Mouse (Mus musculus) fat pad, adult 2 months (tissue): Measurements from ENCODE around the gene Lysmd4.
"Not testable (repeated sequence)": the region's sequence is repeated elsewhere in the genome, so short reads cannot be mapped to it uniquely, and the experiment has no call there.

ENCODE experiments used
- DNase-seq: peaks from one replicate; pipeline ENCODE4 v3.0.0-alpha.2; 2011; ENCODE audit warnings: low read depth, low spot score; ENCODE audit errors: extremely low read depth

Lysmd4 gene

DNA sequence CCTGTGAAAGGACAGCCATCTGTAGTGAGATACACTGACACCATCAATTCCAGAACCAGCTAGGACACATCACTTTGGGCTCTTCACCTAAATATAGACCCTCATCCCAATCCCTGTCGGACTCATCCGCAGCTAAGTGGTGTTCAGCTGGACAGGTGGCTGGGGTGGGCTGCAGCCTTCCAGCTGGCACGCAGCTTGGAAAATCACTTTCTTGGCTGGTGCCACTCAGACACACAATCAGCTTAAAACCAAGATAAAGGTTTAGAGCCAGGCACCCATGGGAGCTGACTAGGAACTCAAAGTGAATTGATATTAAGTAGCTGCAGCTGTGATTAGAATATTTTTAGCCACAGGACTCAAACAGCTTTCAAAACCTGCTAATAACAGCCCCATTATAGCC lies 7.9 kb downstream of the Lysmd4 start:
- no peak for DNase-seq

DNA sequence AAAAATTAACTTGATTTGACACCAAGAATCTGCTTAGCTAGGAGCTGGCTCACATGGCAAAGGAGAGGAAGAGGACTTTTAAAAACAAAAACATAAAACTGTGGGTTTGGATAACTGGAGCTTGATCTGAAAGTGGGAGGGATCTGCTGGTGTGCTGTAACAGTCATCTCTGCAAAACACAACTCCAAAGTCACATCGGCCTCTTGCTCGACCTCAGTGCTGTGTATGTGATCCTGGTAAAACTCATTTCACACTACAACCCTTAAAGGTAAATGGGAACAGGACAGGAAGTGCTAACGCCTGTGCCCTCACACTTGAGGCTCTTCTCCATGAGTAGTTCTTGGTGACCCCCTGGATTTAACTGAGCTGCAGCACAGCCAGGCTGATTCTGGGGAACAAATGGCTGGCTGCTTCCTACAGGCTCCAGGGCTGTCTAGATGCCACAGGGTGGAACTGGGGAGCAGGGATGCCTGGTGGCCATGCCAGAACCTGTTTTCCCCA lies 8.3 kb downstream of the Lysmd4 start:
- no peak for DNase-seq

DNA sequence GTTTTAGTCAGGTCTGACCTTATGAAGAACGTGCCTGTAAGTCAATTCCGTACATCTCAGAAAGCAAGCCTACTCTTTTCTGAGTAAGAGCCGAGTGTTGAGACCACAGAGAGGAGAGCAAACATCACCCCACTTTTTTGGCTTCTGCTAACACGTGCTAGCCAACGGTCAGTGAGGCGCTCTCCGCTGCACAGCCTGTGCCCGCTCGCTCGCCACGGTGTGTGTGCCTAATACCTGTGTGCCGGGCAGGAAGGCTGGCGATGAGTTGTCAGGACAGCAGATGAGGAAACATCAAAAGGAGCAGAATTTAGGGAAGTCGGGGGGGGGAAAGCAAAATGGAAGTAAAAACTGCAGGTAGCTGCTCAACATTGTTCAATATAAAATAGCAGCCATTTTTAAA lies 10.2 kb downstream of the Lysmd4 start:
- no peak for DNase-seq

DNA sequence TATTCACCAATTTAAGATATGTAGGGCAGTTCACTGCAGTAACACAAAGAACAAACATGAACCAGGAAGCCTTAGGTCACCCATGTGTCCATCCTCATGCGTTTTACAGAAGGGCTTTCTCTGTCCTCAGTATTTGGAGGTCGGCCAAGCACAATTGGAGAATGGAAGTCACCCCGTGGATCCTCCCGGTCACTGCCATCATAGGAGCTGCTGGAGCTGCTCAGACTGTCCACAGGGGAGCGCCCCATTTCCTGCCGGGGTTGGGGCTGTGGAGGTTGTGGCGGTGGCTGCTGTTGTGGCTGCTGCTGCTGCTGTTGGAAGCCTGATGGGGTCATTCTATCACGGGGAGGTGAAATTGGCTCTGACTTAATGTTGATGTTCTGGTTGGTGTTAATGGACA lies 12.5 kb downstream of the Lysmd4 start:
- DNase-seq, result no peak

DNA sequence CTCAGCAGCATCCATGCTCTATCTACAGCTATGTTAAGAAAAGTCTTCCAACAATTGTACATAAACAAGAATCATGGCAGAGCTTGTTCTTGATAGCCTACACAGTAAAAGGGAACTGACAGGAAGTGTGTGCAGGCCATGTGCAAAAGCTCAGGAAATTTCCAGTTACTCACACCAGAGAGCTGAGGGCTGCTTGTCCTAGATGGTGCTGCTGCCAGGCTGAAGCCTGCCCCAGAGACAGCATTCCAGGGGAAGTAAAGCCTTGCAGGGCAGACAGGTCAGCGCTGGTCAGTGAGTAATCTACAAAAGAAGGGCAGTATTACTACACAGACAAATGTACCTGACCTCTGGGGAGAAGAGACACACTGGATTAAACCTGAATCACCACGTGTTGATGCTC lies 14.0 kb downstream of the Lysmd4 start:
- no peak for DNase-seq

DNA sequence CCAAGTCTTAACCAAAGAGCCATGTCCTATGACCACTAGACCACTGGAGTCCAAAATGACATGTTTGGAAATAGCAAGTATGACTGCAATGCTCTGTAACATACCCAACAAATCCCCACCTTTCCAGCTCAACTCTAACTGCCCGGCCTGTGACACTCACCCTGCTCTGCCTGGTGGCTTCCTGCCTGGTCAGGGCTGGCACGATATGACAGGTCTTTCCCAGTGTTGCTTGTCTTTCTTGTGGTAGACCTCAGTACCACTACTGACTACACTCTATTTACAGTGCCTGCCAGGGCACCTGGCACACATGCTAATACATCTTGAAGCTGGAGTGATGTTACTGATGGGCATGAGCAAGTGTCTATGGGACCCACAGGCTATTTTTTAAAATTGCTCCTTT lies 15.4 kb downstream of the Lysmd4 start:
- no peak for DNase-seq

DNA sequence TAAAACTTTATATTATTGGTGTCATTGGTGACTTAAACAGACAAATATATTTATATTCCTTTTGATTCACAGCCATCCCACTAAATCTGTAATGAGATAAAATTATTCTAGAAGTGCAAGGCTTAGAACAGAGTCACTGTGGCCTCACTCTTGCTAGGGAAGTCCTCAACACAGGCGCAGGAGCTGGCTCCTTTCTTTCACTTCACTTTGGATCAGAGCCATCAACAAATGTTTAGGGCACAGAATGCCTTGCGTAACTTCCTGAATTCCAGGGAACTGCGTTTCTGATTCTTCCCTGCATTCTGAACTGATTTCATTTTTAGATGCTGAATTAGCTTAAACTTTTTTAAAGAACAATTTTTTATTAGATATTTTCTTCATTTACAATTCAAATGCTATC lies 19.6 kb downstream of the Lysmd4 start:
- DNase-seq, result no peak

DNA sequence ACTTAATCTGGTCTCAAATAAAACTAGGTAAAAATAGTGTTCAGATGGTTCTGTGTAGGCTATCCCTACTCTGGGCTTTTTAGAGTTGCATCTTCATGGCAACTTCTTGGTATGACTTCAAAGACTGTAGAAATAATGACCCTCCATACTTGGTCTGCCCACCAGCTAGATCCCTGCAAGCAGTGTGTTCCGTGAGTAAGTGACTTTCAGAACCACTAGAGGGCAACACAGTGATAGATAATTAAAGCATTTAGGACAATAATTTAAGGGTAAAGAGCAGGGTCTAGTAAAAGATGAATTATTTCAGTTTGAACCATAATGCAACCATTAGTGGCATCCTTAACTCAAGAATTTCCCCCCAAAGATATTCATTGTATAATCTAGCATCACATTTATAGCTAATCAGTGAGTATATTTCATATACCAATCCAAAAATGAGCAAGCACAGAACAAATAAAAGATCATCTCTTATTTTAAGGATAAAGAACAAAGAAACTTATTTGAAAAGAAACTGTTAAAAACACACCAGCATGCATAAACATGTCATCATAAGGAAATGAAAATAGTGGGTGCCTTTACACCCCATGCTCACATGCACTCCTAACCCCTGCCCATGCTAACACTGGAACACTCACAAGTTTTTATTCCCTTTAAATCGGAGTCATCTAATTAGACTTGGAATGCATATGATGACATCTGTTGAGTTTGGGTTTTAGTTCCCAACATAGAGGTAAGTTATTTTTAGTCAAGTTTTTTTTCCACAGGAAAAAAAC lies 21.0 kb downstream of the Lysmd4 start:
- no peak for DNase-seq

DNA sequence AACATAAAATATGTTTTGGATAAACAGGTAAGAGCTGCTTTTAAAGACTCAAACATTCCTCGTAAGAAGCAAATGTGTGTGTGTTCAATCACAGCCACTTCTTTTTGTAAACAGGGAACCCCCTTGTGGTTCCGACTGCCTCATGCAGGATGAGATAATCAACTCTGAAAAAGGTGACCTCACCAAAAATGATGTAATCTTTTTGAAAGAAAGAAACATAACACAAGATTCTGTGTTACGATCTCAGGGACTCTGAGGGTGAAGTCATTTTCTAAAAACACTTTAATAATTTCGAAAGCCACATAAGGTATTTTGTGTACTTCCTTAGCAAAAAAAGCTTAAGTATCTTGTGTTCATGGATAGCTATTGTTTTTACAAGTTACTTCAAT lies 21.5 kb downstream of the Lysmd4 start:
- DNase-seq, result no peak

DNA sequence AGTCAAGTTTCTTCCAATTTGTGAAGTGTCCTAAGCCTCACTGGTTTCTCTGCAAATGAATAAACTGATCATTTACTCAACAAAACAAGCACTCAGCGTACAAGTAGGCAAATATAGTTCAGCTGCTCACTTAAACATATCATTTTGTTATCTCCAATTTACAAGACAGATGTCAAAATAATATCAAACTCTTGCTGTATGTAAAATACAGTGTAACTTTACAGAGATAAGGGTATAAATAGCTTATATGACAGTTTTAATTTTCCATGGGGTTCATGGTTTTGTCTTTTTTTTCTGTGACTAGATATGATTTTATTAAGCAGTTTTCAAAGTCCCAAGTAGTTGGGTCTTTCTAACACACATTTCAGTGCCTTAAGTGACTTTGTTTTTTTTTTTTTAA lies 22.9 kb downstream of the Lysmd4 start:
- no peak for DNase-seq

DNA sequence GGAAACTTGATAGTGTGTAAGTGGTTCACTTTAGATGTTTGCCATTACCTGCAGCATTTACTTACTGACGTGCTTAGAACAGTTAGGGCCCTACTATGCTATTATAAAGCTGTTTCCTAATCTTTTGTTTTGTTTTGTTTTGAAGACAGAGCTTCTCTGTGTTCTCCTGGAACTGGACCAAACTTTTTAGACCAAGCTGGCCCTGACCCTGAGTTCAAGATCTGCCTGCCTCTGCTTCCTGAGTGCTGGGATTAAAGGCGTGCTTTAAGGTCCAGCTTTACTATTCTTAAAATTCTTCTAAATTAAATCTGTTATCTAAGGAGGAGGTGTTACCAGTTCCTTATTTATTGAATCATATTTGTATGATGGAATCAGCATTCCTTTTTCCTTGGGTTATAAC lies 23.7 kb downstream of the Lysmd4 start:
- no peak for DNase-seq

DNA sequence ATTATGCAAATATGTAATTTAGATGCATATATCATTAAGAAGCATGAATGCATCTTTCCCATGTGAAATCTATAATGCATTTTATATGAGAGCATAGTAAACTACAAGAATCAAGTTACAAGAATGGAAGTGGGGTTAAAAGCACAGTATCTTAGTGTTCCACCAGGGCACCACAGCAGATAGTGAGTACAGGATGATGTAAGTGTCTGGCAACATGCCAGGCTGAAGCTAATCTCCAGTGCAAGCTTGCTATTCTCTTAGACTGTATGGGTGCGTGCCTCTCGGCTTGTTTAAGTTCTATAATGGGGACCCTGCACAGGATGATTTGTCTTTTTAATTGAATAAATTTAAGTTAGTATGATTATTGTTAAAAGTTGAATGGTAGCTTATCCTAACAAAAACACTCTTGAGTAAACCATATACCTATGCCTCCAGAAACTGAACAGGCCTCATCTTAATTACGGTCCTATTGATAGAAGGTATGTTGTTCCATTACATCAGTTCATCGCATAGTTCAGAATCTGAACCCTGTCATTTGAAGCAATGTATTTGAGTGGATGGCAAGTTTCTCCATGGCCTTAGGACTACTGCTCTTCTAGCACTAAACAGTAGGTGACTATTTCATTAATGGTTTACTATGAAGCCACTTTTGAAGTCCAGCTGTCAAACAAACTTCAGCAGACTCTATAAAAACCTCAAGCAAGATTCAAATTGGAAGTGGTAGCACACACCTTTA lies 37.7 kb downstream of the Lysmd4 start:
- peak; percentile 14 for DNase-seq

DNA sequence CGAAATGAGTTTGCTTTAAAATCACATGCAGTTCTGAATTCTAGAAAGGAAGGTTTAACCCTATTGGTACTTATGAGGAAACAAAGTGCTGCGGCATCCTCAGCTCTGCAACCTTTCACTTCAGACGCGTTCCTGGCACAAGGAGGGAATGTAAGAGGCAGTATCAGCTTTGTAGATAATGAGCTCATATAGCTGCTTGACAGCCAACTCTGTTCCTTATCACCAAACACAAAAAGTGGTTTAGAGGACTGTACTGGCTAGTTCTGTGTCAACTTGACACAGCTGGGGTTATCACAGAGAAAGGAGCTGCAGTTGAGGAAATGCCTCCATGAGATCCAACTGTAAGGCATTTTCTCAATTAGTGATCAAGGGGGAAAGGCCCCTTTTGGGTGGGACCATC lies 48.1 kb downstream of the Lysmd4 start:
- DNase-seq, result not testable (repeated sequence)

DNA sequence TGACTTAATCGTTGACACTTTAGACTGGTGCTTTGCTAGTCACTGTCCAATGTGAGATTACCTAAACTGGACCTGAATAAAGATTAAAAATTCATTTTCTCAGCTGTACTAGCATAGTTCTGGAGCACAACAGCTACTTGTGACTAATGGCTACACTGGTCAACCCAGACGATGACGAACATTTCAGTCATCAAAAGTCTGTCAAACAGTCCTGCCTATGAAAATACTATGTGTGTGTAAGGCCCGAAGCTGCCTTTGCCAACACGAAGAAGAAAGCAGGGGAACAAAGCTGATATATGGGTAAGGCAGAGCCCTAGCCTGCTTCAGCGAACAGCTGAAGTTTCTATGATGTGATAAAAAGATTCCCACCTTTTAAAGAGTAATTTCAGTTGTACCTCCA lies 61.2 kb downstream of the Lysmd4 start:
- DNase-seq, result no peak

DNA sequence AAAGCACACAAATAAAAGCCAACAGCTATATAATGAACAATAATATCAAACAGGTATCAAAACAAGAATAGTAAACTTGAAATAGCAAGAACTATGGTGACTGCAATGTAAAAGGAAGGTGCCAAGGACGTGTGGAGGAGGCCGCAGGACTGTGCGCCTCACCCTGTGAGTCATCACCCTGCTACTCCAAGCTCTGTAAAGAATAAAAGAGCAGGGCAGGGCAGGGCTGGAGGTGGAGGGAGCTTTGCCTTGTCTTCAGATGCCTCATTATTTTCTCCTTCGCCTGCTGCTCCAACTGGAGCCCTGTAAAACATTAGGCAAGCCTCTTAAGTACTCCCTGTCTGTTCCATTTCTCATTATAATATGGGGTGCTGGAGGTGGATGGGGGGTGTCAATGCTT lies 65.1 kb downstream of the Lysmd4 start:
- no peak for DNase-seq

DNA sequence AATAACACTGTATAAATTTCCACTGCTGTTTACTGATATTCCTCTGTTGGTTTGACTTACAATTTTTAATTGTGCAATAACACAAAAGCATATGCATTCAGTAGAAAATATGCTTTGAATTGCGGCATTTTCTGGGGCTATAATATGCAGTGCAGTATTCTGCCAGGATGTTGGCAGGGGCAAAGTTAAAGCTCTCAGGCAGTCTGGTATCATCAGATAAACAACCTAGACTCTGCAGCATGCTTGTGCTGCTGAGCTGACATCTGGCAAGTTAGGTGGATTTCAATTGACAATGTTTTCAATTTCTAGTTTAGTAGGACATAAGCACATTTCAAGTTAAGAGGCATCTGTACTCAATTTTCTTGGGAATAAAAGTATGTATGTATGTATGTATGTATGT lies 69.0 kb downstream of the Lysmd4 start:
- DNase-seq, result no peak

DNA sequence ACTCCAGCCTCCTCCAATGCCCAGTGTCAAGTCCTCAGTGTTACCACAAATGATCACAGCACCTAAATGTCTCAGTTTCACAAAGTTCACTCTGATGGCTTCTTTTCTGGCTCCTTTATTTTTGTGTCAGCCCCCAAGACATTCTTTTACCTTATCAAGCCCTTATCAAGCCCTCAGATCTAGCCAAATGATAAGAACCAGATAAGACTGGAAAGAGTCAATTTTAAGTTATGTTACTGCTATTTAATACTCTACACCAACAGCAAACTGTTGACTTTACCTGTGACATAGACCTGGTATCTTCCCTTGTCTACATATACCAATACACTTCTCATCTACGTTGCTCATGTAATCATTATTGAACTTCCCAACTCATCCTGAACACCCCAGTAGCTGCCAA lies 74.1 kb downstream of the Lysmd4 start:
- DNase-seq, result no peak

DNA sequence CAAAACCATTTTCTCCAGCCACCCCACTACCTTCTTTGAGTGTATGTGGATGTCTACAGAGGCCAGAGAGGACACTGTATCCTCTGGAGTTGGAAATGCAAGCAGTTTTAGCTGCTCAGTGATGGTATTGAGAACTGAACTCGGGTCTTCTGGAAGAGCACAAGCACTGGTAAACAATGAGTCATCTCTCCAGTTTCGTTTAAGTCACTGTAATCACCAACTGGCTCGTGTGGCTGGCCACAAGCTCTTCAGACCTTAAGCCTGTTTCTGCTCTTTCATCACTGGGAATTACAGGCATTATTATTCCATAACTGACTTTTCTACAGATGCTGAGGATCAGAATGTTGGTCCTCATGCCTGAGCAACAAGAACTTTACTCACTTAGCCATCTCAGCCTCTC lies 82.6 kb downstream of the Lysmd4 start:
- no peak for DNase-seq

DNA sequence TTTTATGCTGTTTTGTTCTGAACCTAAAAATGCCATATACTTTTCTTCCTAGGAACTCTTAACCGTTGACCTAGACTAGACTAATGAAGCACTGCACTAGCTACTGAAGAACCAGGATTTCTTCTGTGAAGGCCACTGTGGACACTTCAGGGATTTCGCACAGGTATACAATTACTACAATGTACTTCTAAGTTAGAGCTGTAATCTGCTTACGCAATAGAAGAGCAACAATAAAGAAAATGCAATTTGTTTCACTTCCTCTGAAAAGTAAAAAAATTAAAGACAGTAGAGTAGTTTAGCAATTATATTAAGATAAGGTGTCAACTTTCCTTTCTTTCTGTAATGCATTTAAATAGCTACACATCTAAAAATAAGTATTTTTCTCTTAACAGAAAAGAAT lies 84.7 kb downstream of the Lysmd4 start:
- no peak for DNase-seq

DNA sequence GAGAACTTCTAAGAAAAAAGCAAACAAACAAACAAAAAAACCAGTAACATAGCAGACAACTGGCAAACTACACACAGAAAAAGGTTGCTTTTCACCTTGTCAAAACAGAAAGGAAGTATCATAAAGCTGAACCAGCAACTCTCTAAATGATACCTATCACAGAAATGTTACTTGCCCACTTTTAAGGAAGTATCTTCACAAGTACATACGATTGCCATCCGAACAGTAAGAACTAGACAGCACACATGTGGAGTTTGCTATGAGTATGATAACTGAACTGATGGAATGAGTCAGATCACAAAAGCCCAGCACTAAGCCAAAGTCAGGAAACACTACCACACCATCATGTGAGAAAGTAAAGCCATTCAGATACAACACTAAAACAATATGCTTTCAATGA lies 85.8 kb downstream of the Lysmd4 start:
- no peak for DNase-seq

DNA sequence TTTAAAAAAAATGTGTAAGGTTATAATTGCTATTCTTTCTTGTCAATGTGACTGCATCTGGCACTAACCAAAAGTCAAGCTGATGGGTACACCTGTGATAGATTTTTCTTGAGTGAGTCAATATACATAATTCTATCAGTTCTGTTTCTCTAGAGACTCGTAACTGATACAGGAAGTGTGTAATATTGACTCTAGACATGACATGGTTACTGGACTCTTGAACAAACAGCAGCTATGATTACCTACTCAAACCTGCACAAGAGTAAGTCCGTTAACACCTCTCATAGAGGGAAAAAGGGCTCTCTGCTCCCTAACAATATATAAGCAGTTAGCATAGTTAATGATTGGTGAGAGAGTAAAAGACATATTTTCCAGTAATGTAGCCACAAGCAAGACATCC lies 87.8 kb downstream of the Lysmd4 start:
- no peak for DNase-seq

DNA sequence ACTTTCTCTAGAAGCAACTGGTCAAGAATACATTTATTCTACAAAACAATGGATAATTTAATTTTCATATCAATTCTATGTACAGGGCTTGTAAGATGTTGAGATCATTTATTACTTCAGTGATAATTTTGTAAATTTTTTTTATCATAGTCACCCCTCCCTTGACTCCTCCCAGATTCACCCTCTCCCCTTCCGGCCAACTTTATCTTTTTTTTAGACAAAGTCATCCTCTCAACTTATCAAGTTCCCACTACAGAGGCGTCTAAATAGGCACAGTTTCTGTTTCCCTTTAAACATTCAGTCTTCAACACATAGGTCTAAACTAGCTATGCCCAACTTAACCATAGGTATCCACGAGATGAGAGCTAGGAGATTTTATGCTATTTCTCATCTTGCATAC lies 90.9 kb downstream of the Lysmd4 start:
- DNase-seq, result no peak

DNA sequence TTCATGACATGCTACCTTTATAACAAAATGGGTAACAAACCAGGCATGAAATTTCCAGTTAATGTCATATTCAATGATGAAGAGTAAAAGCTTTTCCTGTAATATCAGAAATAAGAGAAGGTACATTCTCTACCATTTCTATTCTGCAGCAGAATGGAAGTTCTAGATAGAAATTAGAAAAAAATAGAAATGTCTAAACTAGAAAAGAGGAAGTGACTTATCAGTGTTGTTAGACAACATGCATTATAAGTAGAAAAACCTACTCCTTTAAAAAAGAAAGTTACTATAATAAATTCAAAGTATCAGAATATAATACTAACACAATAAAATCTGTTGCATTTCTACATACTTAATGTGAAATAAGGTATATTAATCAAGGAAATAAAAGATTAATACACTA lies 96.4 kb downstream of the Lysmd4 start:
- DNase-seq, result no peak
